Mouse (Mus musculus) testis, postnatal 14 days (tissue): ENCODE measurements around the gene Rhox4d.
"Not testable (repeated sequence)": the region's sequence is repeated elsewhere in the genome, so short reads cannot be mapped to it uniquely, and the experiment has no call there.

Experiments
- DNase-seq: peaks from one replicate; pipeline ENCODE4 v3.0.0; 2021; ENCODE audit warnings: low spot score

The Rhox4d gene

GRCm38 (mm10) chrX:37514059-37514458, at the start of gene Rhox4d:
Rhox4d (plus strand) TSS chrX:37514359.
- not testable (repeated sequence) for DNase-seq

- not testable (repeated sequence) for DNase-seq
Measured at GRCm38 (mm10) chrX:37480037-37480436, 34.1 kb upstream of the Rhox4d start, which contains the start of gene Rhox4c. Rhox4c (plus strand) TSS chrX:37480337.

- DNase-seq, result not testable (repeated sequence)
Measured at GRCm38 (mm10) chrX:37530152-37530551, 16.0 kb downstream of the Rhox4d start, which contains the start of gene Rhox2e. Rhox2e (plus strand) TSS chrX:37530452.

- not testable (repeated sequence) for DNase-seq
Measured at GRCm38 (mm10) chrX:37541719-37542118, 27.6 kb downstream of the Rhox4d start, which contains the start of gene Rhox3e. Rhox3e (plus strand) TSS chrX:37542019.

- not testable (repeated sequence) for DNase-seq
Measured at GRCm38 (mm10) chrX:37557112-37557511, 43.0 kb downstream of the Rhox4d start, which contains the start of gene Rhox4e. Rhox4e (plus strand) TSS chrX:37557412.
